Mouse (Mus musculus) midbrain, postnatal 0 days (tissue): ENCODE data around the gene Chd4. TPM values are rescaled to one million over a fixed set of nuclear protein-coding genes. Genes with fewer than 3 reads are reported as not detected.
A peak's percentile ranks its signal among the peaks of the same experiment; 100 is the strongest.

Experiments used
- ATAC-seq: fragments of 200-750 bp; cut with Nextera tagmentation; 2 replicates; pipeline ENCODE4 v1.8.0; 2017; ENCODE audit warnings: moderate number of reproducible peaks, mild to moderate bottlenecking, moderate TSS enrichment, moderate library complexity; ENCODE audit not compliant: low FRiP score
- DNase-seq: peaks from one replicate; pipeline ENCODE4 v3.0.0-alpha.2; 2015; ENCODE audit warnings: low spot score
- H3K27ac ChIP-seq: fragments of 300-500 bp; sonication (generic); 2 replicates; pipeline ENCODE4 v1.5.1; 2014; ENCODE audit warnings: low read depth, mild to moderate bottlenecking, low read length, mixed read lengths
- H3K27me3 ChIP-seq: fragments of 300-500 bp; sonication (generic); 2 replicates; pipeline ENCODE4 v1.6.1; 2014; ENCODE audit warnings: low read length, control low read depth, mixed read lengths; ENCODE audit not compliant: insufficient read depth
- H3K36me3 ChIP-seq: fragments of 300-500 bp; sonication (generic); 2 replicates; pipeline ENCODE4 v1.6.1; 2014; ENCODE audit warnings: low read length, control low read depth, mixed read lengths; ENCODE audit not compliant: insufficient read depth
- H3K4me1 ChIP-seq: fragments of 300-500 bp; sonication (generic); 2 replicates; pipeline ENCODE4 v1.6.1; 2014; ENCODE audit warnings: mild to moderate bottlenecking, control low read depth, antibody characterized with exemption, low read length, mixed read lengths; ENCODE audit not compliant: insufficient read depth
- H3K4me2 ChIP-seq: fragments of 300-500 bp; sonication (generic); 2 replicates; pipeline ENCODE4 v1.6.1; 2014; ENCODE audit warnings: low read depth, mild to moderate bottlenecking, low read length, mixed read lengths; ENCODE audit not compliant: poor library complexity, severe bottlenecking
- H3K4me3 ChIP-seq: fragments of 300-500 bp; sonication (generic); 2 replicates; pipeline ENCODE4 v1.5.1; 2014; ENCODE audit warnings: low read depth, mild to moderate bottlenecking, low read length, moderate library complexity
- H3K9ac ChIP-seq: fragments of 300-500 bp; sonication (generic); replicated peaks from 2 replicates; pipeline ENCODE4 v1.6.1; 2014; ENCODE audit warnings: mild to moderate bottlenecking, low read length, moderate library complexity, mixed read lengths; ENCODE audit not compliant: poor library complexity, severe bottlenecking
- H3K9me3 ChIP-seq: fragments of 300-500 bp; sonication (generic); 2 replicates; pipeline ENCODE4 v1.6.1; 2016; ENCODE audit warnings: low read length, control low read depth
- CTCF ChIP-seq: IDR thresholded peaks from 2 replicates; pipeline ENCODE4 v1.5.1; 2016; ENCODE audit warnings: antibody characterized with exemption, mild to moderate bottlenecking
- WGBS: fragments of 180-500 bp; shearing (Covaris S2); extraction: QIAGEN DNeasy Blood & Tissue Kit; methylation state at CpG from one replicate; pipeline ENCODE4 v1.1.7; 2014; 5-methylcytosine and 5-hydroxymethylcytosine counted together
- polyA plus RNA-seq: library from polyadenylated mRNA; unstranded; fragments of >200 nt; fragmentation: Nextera tagmentation; extraction: Ambion mirVana; gene quantifications from 2 replicates; pipeline ENCODE4 v1.2.1, GENCODE M21; 2015
- total RNA-seq: library from RNA; depleted of rRNA; stranded (reverse); fragments of >200 nt; gene quantifications from 2 replicates; pipeline ENCODE4 v1.2.3, GENCODE M21; 2014

Gene Chd4
- total and polyA plus RNA-seq, 2 experiments from 2014 or later: 89.1 to 117 TPM

GRCm38 (mm10) chr6:125101444-125101843 lies 5.7 kb downstream of the Chd4 start:
- Histone ChIP-seq H3K4me1 (peaks cover 23% of the 10 kb centered on the region), H3K9ac (no peak overlapping the region), H3K36me3 (peaks cover 67% of the 10 kb centered on the region), H3K9me3 (no peaks in the 10 kb centered on the region), H3K4me3 (no peak overlapping the region), H3K27me3 (no peaks in the 10 kb centered on the region), H3K4me2 (no peak overlapping the region), H3K27ac (no peak overlapping the region)
- TF ChIP-seq CTCF: no peak
- WGBS: 70% methylated on average over 9 of the region's 9 CpGs
- DNase-seq: no peak
- no peak for ATAC-seq

DNA sequence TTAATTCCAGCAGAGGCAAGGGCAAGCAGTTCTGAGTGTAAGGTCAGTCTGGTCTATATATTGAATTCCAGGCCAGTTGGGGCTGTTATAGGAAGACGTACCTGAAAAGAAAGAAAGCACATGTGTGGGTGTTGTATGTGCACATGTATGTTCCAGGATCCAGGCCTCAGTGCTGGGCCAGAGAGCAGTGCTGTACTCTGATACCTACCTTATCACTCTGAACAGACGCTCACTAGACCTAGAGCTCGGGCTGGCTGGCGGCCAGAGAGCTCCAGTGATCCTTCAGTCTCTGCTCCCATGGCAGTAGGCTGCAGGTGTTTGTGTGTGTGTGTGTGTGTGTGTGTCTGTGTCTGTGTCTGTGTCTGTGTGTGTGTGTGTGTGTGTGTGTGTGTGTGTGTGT lies 8.4 kb downstream of the Chd4 start:
- H3K4me3 ChIP-seq: no peak overlapping the region
- no peak overlapping the region for H3K4me2 ChIP-seq
- 94% methylated on average over 4 of the region's 4 CpGs for WGBS
- H3K9me3 ChIP-seq: no peaks in the 10 kb centered on the region
- no peaks in the 10 kb centered on the region for H3K27me3 ChIP-seq
- DNase-seq: no peak
- peaks cover 5% of the 10 kb centered on the region; the same call in 1 of the 2 replicates for H3K4me1 ChIP-seq
- no peak for ATAC-seq
- H3K27ac ChIP-seq: no peak overlapping the region
- peaks cover 87% of the 10 kb centered on the region for H3K36me3 ChIP-seq
- TF ChIP-seq CTCF: no peak
- no peak overlapping the region for H3K9ac ChIP-seq

DNA sequence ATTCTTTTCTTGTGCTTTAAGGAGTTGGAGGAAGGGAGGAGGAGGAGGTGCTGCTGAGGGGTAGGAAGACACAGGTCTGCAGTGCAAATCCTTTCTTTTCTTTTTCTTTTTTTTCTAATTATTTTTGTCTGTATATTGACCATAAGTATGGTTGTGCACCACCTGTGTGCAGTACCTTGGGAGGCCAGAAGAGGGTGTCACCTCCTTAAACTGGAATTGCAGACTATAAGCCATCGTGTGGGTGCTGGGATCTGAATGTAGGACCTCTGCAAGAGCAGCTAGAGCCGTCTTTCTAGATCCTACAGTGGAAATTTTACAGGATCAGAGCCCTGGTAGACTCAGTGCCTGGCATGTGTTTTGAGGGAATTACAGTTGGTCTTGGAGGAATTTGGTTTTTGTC lies 11.9 kb downstream of the Chd4 start:
- H3K9me3 ChIP-seq: no peaks in the 10 kb centered on the region
- peak; percentile 50 for TF ChIP-seq CTCF
- ATAC-seq: no peak
- H3K27ac ChIP-seq: no peak overlapping the region
- 97% methylated on average over 2 of the region's 2 CpGs for WGBS
- no peak overlapping the region for H3K4me2 ChIP-seq
- H3K27me3 ChIP-seq: no peaks in the 10 kb centered on the region
- H3K9ac ChIP-seq: no peak overlapping the region
- no peaks in the 10 kb centered on the region for H3K4me1 ChIP-seq
- DNase-seq: no peak
- H3K4me3 ChIP-seq: no peak overlapping the region
- peaks cover 76% of the 10 kb centered on the region for H3K36me3 ChIP-seq

DNA sequence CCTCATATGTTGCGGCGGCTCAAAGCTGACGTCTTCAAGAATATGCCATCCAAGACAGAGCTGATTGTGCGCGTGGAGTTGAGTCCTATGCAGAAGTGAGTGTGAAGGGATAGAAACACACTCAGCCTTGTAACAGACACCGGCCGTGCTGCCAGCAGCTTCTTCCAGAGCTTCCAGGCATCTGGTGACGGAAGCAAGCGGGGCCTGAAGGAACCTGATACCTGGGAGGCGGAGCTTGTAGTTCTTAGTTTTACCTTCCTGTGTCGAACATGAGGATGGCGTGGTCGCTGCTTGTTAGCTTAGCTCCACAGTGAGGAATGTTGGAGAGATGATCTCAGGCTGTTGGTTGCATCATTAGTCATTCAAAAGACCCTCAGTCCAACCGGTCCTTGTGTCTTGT lies 13.6 kb downstream of the Chd4 start:
- WGBS: 93% methylated on average over 14 of the region's 14 CpGs
- Histone ChIP-seq H3K9me3 (no peaks in the 10 kb centered on the region), H3K4me3 (no peak overlapping the region), H3K36me3 (peaks cover 82% of the 10 kb centered on the region), H3K9ac (no peak overlapping the region), H3K4me2 (no peak overlapping the region), H3K27ac (no peak overlapping the region), H3K27me3 (no peaks in the 10 kb centered on the region), H3K4me1 (no peaks in the 10 kb centered on the region)
- ATAC-seq: no peak
- DNase-seq: no peak
- TF ChIP-seq CTCF: no peak

DNA sequence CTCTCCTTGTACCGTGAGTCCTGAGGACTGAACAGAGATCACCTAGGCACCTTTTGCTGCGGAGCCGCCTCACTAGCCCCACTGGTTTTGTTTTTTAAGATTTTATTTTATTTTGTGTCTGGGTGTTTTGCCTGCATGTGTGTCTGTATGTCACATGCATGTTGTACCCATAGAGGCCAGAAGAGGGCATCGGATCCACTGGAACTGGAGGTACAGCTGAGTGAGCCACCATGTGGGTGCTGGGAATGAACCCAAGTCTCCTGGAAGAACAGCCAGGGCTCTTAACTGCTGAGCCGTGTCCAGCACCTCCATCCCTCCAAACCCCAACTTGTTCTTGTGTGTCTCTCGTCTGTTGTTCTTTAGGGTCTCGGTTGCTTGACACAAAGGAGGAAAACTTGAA lies 15.1 kb downstream of the Chd4 start:
- DNase-seq (peak; percentile 58), ATAC-seq (no peak)
- Histone ChIP-seq H3K9ac (no peak overlapping the region), H3K4me3 (no peak overlapping the region), H3K36me3 (peaks cover 81% of the 10 kb centered on the region), H3K9me3 (no peaks in the 10 kb centered on the region), H3K27ac (no peak overlapping the region), H3K4me2 (no peak overlapping the region), H3K27me3 (no peaks in the 10 kb centered on the region), H3K4me1 (no peaks in the 10 kb centered on the region)
- 96% methylated on average over 7 of the region's 7 CpGs for WGBS
- TF ChIP-seq CTCF: peak; percentile 67

DNA sequence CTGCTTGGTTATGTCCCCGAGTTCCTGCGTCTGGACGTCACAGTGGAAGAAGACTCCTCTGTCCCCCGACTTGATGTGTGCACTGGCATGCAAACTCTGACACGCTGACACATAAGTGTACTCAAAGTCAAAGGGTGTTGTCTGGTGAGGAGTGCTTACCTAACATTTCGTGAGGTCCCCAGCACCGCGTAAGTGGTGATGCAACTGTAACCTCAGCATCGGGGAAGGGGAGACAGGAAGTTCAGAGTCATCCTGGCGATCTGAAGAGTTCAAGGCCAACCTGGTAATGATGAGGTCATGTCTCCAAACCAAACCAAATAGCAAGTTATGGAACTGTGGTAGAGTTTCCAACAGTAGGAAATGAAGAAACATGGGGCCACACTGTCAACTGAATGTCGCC lies 16.8 kb downstream of the Chd4 start:
- ATAC-seq (no peak), DNase-seq (no peak)
- Histone ChIP-seq H3K36me3 (peaks cover 78% of the 10 kb centered on the region), H3K9ac (no peak overlapping the region), H3K9me3 (no peaks in the 10 kb centered on the region), H3K4me3 (no peak overlapping the region), H3K27me3 (no peaks in the 10 kb centered on the region), H3K27ac (no peak overlapping the region), H3K4me2 (no peak overlapping the region), H3K4me1 (no peaks in the 10 kb centered on the region)
- WGBS: 95% methylated on average over 11 of the region's 11 CpGs
- no peak for TF ChIP-seq CTCF
